Mouse (Mus musculus): ENCODE measurements around the gene Gba.

GRCm38 (mm10) chr3:89227307-89228179 lies 24.8 kb downstream of the Gba start:
- TF ChIP-seq POLR2A (IDR thresholded peaks at IDR 0.05; ENCODE audit: borderline replicate concordance, insufficient read depth, low read length), result no peak
- TF ChIP-seq CTCF (IDR thresholded peaks at IDR 0.05; ENCODE audit: borderline replicate concordance, insufficient read depth, low read depth, low read length), result no peak

Data from cerebellum, adult 2 months (tissue).